Mouse (Mus musculus) mouse trophoblast stem cell (cell line): ENCODE results near the gene Noto.

Source experiments
- in situ Hi-C, 2 experiments: fragments of 300-500 bp; cut with MseI, MboI; formaldehyde crosslinking; loops; 2 replicates in 1 of 2; 3 replicates in 1 of 2; pipeline ENCODE4 v1.15.1; 2025

Noto gene

GRCm38 (mm10) chr6:85423836-85424379 lies at the start of gene Noto:
Noto (plus strand) TSS chr6:85423886.
- in situ Hi-C loops = no loop called here

DNA sequence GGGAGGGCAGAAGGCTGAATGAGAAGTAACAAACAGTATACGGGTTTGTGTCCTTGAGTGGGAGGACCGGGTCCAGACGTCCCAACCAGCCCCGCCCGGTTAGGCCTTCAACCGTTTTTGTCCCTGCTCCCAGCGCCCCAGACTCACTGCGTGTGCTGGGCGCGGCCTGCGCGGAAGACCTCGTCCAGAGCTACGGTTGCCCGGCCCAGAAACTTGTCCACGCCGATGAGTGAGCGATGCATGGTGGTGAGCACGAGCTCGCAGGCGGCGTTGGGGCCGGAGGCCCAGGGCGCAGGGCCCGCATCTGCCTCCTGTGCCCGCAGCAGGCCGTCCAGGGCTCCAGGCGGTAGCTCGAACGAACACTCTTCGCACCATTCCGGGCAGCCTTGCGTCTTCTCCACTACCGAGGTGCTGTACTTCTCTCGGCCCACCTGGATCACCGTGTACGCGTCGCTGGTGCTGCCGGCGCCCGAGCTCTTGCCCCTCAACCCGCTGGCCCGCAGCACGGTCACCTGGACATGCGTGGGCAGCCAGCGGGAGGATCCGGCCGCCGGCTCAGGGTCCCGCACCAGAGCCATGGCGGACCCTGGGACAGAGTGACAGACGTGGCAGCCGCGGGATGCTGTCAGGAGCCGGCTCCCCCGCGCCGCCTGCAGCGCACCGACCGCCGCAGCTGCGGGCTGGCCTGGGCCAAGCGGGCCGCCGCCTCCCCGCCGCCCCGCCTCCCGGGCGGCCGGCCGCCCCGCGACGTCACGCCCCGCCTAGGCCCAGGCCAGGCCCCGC lies 49.5 kb upstream of the Noto start, which contains the start of gene Rab11fip5:
Gene Rab11fip5 (minus strand): TSS at position 684 of the 783 bp plus-strand sequence.
- in situ Hi-C loops = no loop called here

DNA sequence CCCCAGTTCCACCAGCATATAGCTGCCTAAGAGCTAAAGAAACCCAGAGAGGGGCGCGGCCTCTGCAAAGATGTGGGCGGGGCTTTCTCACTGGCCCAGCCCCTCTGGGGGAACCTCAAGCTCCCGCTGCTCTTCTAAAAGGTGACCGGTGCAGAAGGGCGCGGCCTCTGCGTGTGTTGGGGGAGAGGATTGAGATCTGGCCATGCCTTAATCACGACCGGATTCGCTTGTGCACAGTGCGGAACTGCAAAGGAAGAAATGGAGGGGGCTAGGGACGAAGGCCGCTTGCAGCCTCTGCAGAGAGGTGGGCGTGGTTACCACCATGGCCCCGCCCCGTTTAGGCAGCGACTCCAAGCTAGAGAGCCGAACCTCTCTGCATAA lies 49.0 kb upstream of the Noto start:
- in situ Hi-C loops = no loop called here

DNA sequence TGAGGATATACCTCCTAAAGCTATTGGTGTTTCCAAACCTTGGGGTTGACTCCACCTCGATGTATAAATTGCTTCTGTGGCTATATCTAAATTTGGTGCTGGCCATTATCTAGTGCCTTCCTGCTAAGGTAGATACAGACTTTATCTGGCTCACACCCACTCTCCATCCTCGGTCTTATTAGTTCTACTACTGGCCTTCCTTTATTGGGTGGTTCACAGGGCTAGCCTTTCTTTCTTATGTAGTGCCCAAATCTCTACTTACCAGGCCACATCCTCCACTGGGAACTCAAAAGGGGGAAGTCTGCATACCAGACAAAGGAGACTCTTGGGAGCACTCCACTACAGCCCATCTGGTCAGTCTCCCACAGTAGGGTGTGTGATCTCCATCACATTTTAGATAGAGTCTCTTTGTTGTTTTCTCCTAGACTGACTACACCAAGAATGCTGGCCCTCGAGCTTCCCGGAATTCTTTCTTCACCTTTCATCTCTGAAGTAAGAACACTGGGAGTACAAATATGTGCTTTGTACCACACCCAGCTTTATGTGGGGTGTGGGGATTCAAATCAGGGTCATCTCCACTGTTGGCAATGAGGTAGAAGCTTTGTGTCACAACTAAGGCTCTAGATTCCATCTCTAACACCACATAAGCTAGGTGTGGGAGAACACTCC lies 46.5 kb upstream of the Noto start:
- in situ Hi-C loops = no loop called here

- in situ Hi-C loops = no loop called here
Observed at GRCm38 (mm10) chr6:85377876-85378275, 45.8 kb upstream of the Noto start.

GRCm38 (mm10) chr6:85378629-85379028 lies 45.1 kb upstream of the Noto start:
- in situ Hi-C loops = no loop called here

DNA sequence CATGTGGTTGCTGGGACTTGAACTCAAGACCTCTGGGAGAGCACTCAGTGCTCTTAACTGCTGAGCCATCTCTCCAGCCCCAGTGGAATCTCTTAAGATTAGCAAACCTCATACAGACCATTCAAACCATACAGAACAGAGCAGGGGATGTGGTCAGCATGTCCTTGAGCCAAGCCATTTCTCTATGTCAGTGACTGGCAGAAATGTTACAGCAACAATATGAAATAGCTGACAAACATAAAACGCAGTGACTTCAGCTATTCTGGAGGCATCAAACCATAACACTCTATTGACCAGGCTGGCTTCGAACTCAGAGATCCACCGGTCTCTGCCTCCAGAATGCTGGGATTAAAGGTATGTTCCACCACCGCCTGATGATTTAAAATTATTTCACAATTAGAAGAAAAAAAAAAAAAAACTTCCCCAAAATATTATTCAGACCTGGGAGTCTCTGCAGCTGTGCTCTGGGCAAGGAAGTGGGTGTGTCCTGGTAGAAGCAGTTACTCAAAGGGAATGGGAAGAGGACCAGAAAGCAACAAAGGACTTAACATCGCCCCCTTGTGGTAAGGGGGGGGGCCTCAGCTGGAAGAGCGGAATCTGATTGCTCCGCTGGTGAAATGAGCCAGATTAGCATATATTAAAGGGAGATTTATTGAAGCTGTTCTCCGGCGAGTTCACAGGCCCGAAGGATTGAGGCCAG lies 43.3 kb upstream of the Noto start:
- in situ Hi-C loops = no loop called here

GRCm38 (mm10) chr6:85380901-85381647 lies 42.6 kb upstream of the Noto start:
- in situ Hi-C loops = no loop called here

DNA sequence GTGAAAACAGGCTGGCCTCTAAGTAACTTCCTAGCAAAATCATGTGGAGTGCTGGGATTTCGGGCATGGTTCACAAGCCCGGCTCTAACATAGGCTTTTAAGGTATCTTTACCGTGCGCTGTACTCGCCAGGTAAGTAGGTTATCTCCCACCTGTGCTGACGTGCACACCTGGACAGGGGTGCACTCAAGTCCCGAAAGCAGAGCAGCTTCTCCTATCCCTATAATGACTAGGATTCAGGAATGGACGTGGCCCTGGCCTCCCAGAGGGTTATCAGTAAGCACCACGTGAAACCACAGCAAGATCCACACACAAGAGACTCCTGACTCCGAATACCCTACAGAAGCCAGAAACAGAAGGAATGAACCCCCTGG lies 42.1 kb upstream of the Noto start:
- in situ Hi-C loops = no loop called here

- in situ Hi-C loops = no loop called here
Observed at GRCm38 (mm10) chr6:85382791-85383190, 40.9 kb upstream of the Noto start.

DNA sequence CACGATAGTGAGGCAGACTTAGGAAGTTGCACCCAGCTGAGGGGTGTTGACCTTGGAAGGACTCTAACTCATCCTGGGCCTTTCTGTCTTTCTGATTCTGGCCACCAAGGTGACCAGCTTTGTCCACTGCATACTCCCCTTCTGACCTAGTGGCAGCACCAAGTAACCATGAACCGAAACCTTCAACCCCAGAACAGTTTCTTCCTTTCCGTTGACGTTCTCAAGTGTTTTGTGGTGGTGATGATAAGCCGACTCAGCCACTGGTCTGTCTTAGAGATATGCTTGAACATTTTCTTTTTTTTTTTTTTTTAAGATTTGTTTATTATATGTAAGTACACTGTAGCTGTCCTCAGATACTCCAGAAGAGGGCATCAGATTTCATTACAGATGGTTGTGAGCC lies 35.1 kb upstream of the Noto start:
- in situ Hi-C loops = loop anchor here in 1 of 2 experiments (5.0 kb wide), 1 partner anchor 41 kb away; no protein-coding TSS in a partner anchor

- in situ Hi-C loops = no loop called here
Observed at GRCm38 (mm10) chr6:85391803-85392202, 31.9 kb upstream of the Noto start.

GRCm38 (mm10) chr6:85395360-85395759 lies 28.3 kb upstream of the Noto start:
- in situ Hi-C loops = loop anchor here in 1 of 2 experiments (5.0 kb wide), 1 partner anchor 48 kb away; no protein-coding TSS in a partner anchor

DNA sequence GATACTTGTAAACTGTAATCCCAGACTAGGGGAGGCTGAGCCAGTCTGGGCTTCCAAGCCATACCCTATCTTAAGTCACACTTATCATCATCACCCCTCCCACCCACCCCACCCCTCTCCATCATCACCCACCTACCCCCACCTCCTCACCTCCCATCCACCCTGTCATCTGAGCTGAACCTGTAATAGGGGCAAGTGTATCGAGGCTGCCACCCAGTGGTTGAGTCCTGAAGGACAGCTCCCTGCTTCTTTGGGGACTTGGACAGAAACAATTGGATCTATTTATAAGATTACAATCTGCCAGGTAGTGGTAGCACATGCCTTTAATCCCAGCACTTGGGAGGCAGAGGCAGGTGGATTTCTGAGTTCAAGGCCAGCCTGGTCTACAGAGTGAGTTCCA lies 26.5 kb upstream of the Noto start:
- in situ Hi-C loops = loop anchor here in 1 of 2 experiments (5.0 kb wide), 1 partner anchor 50 kb away; no protein-coding TSS in a partner anchor

GRCm38 (mm10) chr6:85399715-85400114 lies 24.0 kb upstream of the Noto start:
- in situ Hi-C loops = loop anchor here (5.0 to 10.0 kb wide), 2 partner anchors 52 to 235 kb away; no protein-coding TSS in a partner anchor

GRCm38 (mm10) chr6:85402613-85403012 lies 21.1 kb upstream of the Noto start:
- in situ Hi-C loops = loop anchor here in 1 of 2 experiments (10.0 kb wide), 1 partner anchor 238 kb away; no protein-coding TSS in a partner anchor

- in situ Hi-C loops = loop anchor here in 1 of 2 experiments (10.0 kb wide), 1 partner anchor 238 kb away; no protein-coding TSS in a partner anchor
Observed at GRCm38 (mm10) chr6:85403039-85403438, 20.6 kb upstream of the Noto start.

DNA sequence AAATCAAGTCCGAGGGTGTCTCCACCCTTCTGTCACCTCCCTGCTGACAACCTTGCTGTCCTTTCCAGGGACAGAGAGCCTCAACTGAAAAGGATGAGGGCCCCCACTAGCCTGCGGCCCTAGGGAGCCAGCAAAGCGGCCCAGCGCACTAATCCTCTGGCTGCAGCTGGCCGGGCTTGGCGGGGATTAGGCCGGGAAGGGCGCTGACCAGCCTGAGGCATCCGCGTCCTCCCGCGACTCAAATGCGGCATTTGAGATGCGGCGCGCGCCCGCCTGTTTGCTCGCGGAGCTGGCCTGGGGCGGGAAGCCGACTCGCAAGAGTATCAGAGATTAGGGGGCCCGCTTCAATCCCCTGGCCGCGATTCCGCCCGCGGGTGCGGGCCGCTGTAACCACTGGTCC lies 14.7 kb upstream of the Noto start:
- in situ Hi-C loops = loop anchor here in 1 of 2 experiments (10.0 kb wide), 1 partner anchor 244 kb away; no protein-coding TSS in a partner anchor

DNA sequence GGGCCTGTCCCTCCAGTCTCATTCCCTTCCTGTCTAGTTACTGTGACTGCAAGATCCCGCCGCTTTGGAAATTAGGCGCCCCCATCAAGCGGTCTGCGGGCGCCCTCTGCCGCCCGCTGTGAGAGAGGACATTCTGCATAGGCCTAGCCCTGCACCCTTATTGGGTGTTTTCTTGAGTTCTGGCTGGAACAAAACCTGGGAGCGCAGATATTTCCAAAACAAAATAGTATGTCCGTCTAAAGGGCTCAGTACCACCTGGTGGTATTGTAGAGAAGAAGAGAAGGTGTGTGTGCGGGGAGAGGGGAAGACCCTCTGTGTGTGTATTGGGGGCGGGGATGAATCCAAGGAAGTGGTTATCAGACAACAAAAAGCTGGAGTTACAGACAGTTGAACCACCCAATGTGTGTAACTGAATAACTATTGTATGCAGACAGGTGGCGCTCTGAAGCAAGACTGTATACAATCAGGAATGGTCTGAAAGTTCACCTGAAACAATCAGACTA lies 12.9 kb upstream of the Noto start:
- in situ Hi-C loops = no loop called here

DNA sequence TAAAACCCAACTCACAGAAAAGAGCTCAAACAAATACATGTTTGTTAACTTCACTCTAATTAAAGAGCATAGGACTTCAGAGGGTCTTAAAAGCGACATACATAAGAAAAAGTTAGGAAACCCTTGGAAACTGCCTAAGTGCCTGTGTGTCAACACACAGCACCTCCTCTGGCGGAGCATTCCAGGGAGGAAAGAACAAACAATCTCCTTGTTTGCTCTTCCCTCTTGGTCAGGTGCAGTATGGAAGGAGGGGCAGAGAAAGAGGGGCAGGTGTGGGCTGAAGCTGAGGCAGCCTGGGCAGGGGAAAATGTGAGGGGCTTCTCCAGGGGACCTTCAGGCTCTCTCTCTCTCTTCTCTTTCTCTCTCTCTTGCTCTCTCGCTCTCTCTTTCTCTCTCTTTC lies 7.9 kb upstream of the Noto start:
- in situ Hi-C loops = no loop called here

GRCm38 (mm10) chr6:85419150-85419549 lies 4.5 kb upstream of the Noto start:
- in situ Hi-C loops = no loop called here
